Mouse (Mus musculus) hindbrain, postnatal 0 days (tissue): ENCODE measurements around the gene Tnnt2. TPM values are rescaled to one million over a fixed set of nuclear protein-coding genes. Genes with fewer than 3 reads are reported as not detected.

Source experiments
- ATAC-seq: fragments of 200-750 bp; cut with Nextera tagmentation; 2 replicates; pipeline ENCODE4 v1.8.0; 2017; ENCODE audit warnings: mild to moderate bottlenecking, moderate TSS enrichment, moderate library complexity
- DNase-seq: peaks from one replicate; pipeline ENCODE4 v3.0.0-alpha.2; 2015; ENCODE audit warnings: low spot score
- H3K27ac ChIP-seq: fragments of 300-500 bp; sonication (generic); 2 replicates; pipeline ENCODE4 v1.5.1; 2014; ENCODE audit warnings: mild to moderate bottlenecking
- H3K27me3 ChIP-seq: fragments of 300-500 bp; sonication (generic); 2 replicates; pipeline ENCODE4 v1.6.1; 2014; ENCODE audit warnings: low read length, mixed read lengths; ENCODE audit not compliant: insufficient read depth
- H3K36me3 ChIP-seq: fragments of 300-500 bp; sonication (generic); 2 replicates; pipeline ENCODE4 v1.6.1; 2014; ENCODE audit warnings: low read length, mixed read lengths; ENCODE audit not compliant: insufficient read depth
- H3K4me1 ChIP-seq: fragments of 300-500 bp; sonication (generic); 2 replicates; pipeline ENCODE4 v1.6.1; 2014; ENCODE audit warnings: antibody characterized with exemption, low read length, mixed read lengths; ENCODE audit not compliant: insufficient read depth
- H3K4me2 ChIP-seq: fragments of 300-500 bp; sonication (generic); 2 replicates; pipeline ENCODE4 v1.6.1; 2014; ENCODE audit warnings: low read depth, mild to moderate bottlenecking, low read length, moderate library complexity, mixed read lengths
- H3K4me3 ChIP-seq: fragments of 300-500 bp; sonication (generic); 2 replicates; pipeline ENCODE4 v1.5.1; 2014; ENCODE audit warnings: low read length
- H3K9ac ChIP-seq: fragments of 300-500 bp; sonication (generic); replicated peaks from 2 replicates; pipeline ENCODE4 v1.6.1; 2014; ENCODE audit warnings: mild to moderate bottlenecking, low read length, moderate library complexity, mixed read lengths
- H3K9me3 ChIP-seq: fragments of 300-500 bp; sonication (generic); 2 replicates; pipeline ENCODE4 v1.6.1; 2016; ENCODE audit warnings: low read length, mixed read lengths
- CTCF ChIP-seq: IDR thresholded peaks from 2 replicates; pipeline ENCODE4 v1.5.1; 2016; ENCODE audit warnings: antibody characterized with exemption, control low read depth, low read depth
- WGBS: fragments of 180-500 bp; shearing (Covaris S2); extraction: QIAGEN DNeasy Blood & Tissue Kit; methylation state at CpG from one replicate; pipeline ENCODE4 v1.1.7; 2014; 5-methylcytosine and 5-hydroxymethylcytosine counted together
- polyA plus RNA-seq: library from polyadenylated mRNA; unstranded; fragments of >200 nt; fragmentation: Nextera tagmentation; extraction: Ambion mirVana; gene quantifications from 2 replicates; pipeline ENCODE4 v1.2.1, GENCODE M21; 2015
- total RNA-seq: library from RNA; depleted of rRNA; stranded (reverse); fragments of >200 nt; gene quantifications from 2 replicates; pipeline ENCODE4 v1.2.3, GENCODE M21; 2014

Tnnt2 gene
- total and polyA plus RNA-seq, 2 experiments from 2014 or later, result 0.47 to 1.8 TPM

DNA sequence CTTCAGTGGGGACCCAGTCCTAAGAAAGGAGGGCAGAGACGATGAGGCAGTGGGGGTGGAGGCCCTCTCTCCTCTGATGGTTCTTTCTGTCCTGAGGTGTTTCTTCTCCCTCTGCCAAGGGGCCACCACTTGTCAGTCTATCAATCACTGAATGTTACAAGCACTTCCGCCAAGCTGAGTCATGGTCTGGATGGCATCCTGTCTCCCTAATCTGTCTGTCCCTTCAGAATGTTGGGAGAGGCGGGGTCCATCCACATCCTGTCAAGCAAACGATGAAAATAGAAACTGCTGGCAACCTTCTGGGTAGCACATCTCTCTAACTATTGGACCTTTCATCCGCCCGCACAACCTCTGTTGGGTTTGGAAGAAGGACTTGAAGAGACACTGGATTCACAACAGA is 8.3 kb downstream of the Tnnt2 start:
- no peak for ATAC-seq
- DNase-seq, result no peak
- Histone ChIP-seq H3K9ac (no peak overlapping the region), H3K36me3 (no peaks in the 10 kb centered on the region), H3K27ac (no peak overlapping the region), H3K4me2 (no peak overlapping the region), H3K4me1 (no peaks in the 10 kb centered on the region), H3K27me3 (no peaks in the 10 kb centered on the region), H3K9me3 (no peaks in the 10 kb centered on the region), H3K4me3 (no peak overlapping the region)
- WGBS, result 72% methylated on average over 6 of the region's 6 CpGs
- no peak for TF ChIP-seq CTCF

DNA sequence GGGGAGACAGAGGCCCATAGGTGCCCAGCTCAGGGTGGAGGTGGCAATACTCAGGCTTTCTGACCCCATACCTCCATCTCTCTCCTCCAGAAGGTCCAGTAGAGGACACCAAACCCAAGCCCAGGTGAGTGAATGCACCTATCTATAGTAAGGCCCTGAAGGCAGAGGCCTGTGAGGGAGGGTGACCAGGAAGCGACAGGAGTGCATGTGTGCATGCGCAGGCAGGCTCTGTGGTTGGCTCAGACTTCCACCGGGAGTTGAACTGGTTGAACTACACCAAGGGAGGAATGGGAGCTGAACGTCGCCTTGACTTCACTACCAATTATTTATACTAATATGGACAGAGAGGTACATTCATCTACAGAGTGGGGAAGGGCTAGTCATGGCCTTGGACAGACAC is 10.5 kb downstream of the Tnnt2 start:
- Histone ChIP-seq H3K9ac (no peak overlapping the region), H3K36me3 (no peaks in the 10 kb centered on the region), H3K4me2 (no peak overlapping the region), H3K4me3 (no peak overlapping the region), H3K27ac (no peak overlapping the region), H3K9me3 (no peaks in the 10 kb centered on the region), H3K4me1 (peaks cover 1% of the 10 kb centered on the region; the same call in 1 of the 2 replicates), H3K27me3 (no peaks in the 10 kb centered on the region)
- ATAC-seq, result no peak
- WGBS, result 78% methylated on average over 5 of the region's 5 CpGs
- no peak for TF ChIP-seq CTCF
- no peak for DNase-seq

DNA sequence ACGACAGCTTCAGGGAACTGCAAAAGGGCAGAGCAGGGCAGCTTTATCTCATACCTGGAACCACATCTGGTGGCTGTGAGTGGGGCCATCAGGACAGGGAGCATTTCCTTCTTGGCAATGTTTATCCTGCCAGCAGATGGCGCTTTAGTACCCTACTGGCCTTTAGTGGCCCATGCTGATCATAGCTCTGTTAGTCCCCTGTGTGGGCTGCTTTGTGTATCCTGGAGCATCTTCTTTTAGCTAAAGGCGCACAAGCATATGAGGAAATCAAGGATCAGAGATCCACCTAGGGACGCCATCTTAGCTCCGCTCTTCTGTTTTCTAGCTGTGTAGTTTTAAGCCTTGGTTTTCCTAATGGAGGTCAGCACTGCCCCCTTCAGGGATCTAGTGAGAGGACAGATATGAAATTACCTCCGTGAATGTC is 11.0 kb downstream of the Tnnt2 start:
- Histone ChIP-seq H3K4me3 (no peak overlapping the region), H3K4me1 (peaks cover 6% of the 10 kb centered on the region; the same call in 1 of the 2 replicates), H3K9ac (no peak overlapping the region), H3K27me3 (no peaks in the 10 kb centered on the region), H3K27ac (no peak overlapping the region), H3K9me3 (no peaks in the 10 kb centered on the region), H3K36me3 (no peaks in the 10 kb centered on the region), H3K4me2 (no peak overlapping the region)
- DNase-seq (peak; percentile 56), ATAC-seq (0 out of 2 replicates have a peak, but pooled peaks have one; percentile 39)
- peak; percentile 69 for TF ChIP-seq CTCF
- WGBS, result 36% methylated on average over 6 of the region's 6 CpGs

- H3K4me2 ChIP-seq, result no peak overlapping the region
- H3K9me3 ChIP-seq, result no peaks in the 10 kb centered on the region
- H3K4me3 ChIP-seq, result no peak overlapping the region
- H3K4me1 ChIP-seq, result peaks cover 6% of the 10 kb centered on the region; the same call in 1 of the 2 replicates
- no peaks in the 10 kb centered on the region for H3K36me3 ChIP-seq
- 71% methylated on average over 17 of the region's 17 CpGs for WGBS
- no peak overlapping the region for H3K27ac ChIP-seq
- H3K27me3 ChIP-seq, result no peaks in the 10 kb centered on the region
- no peak overlapping the region for H3K9ac ChIP-seq
- ATAC-seq (no peak), DNase-seq (no peak)
- no peak for TF ChIP-seq CTCF
Observed at GRCm38 (mm10) chr1:135847611-135848351, 11.6 kb downstream of the Tnnt2 start.

DNA sequence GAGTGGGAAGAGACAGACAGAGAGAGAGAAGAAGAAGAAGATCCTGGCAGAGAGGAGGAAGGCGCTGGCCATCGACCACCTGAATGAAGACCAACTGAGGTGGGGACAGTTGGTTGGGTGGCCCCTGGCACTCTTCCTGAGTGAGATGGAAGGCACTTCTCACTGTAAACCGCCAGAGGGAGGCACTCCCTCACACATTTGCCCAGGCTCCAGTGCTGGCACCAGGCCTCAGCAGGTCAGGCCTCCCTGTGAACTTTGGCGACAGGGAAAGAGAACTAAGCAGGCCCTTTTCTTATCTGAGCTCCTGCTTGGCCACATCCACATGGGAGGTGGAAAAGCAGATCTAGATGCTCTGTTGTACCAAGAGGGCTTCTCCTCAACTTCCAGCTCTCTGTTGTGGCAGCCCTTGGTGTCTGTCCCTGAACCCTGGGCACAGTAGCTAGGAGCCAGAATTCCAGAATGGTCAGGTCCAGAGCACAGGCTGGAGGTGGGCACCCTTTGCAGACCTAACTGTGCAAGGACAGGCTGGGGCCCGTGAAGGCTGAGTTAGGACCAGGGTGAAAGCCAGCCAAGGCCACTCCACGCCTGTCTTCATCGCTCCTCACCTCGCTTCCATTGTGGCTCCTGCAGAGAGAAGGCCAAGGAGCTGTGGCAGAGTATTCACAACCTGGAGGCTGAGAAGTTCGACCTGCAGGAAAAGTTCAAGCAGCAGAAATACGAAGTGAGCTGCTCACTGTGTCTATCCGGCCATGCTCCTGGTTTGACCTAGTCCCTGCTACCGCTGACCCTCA is 14.8 kb downstream of the Tnnt2 start:
- Histone ChIP-seq H3K9ac (no peak overlapping the region), H3K4me1 (peaks cover 6% of the 10 kb centered on the region; the same call in 1 of the 2 replicates), H3K4me2 (no peak overlapping the region), H3K27ac (no peak overlapping the region), H3K27me3 (no peaks in the 10 kb centered on the region), H3K36me3 (no peaks in the 10 kb centered on the region), H3K9me3 (no peaks in the 10 kb centered on the region), H3K4me3 (no peak overlapping the region)
- peak; percentile 70 for TF ChIP-seq CTCF
- no peak for ATAC-seq
- peak; percentile 49 for DNase-seq
- WGBS, result 72% methylated on average over 12 of the region's 12 CpGs

DNA sequence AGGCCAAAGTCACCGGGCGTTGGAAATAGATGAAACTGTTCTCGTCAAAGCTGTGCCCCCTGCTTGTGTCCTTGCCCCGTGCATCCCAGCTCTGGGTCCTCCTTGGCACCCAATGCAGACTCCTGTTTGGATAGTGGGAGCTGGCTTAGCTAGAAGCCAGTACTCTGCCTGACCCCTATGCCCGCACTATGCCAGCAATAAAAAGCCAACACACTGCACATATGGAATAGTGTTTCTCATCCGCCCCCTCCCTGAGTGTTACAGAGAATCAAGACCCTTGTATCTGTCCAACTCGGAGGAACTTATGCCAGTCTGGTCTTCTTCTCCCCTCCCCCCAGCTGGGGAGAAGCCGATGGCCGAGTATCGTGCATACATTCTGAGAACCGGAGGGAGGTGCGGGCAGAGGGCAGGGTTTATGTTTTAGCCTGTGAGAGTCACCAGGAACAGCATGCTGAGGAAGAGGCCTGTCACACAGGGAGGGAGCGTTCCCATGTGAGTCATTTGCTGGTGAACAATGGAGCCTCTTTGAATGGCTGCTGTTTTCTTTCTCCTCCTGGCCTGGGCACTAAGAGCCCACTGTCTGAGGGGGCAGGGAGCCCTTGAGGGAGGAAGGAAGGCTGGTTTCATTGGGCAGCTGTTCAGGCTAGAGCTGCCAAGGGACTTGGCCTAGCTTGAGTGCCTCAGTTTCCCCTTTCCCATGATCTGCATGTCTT is 16.0 kb downstream of the Tnnt2 start:
- peak; percentile 73 for ATAC-seq
- WGBS, result 34% methylated on average over 13 of the region's 13 CpGs

More for the DNA sequence above, 16.0 kb downstream of the Tnnt2 start:
- Histone ChIP-seq H3K27me3 (no peaks in the 10 kb centered on the region), H3K4me1 (peaks cover 6% of the 10 kb centered on the region; the same call in 1 of the 2 replicates), H3K4me2 (no peak overlapping the region), H3K9ac (no peak overlapping the region), H3K27ac (peak overlapping the region; percentile 20; the same call in 1 of the 2 replicates), H3K4me3 (no peak overlapping the region), H3K9me3 (no peaks in the 10 kb centered on the region), H3K36me3 (no peaks in the 10 kb centered on the region)
- peak; percentile 39 for DNase-seq
- TF ChIP-seq CTCF, result no peak
